Mouse (Mus musculus): Measurements from ENCODE around the gene Cmss1. TPM values are rescaled to one million over a fixed set of nuclear protein-coding genes. Genes with fewer than 3 reads are reported as not detected.

The Cmss1 gene
- total and polyA plus RNA-seq, 2 experiments from 2014 or later, result 12.0 to 43.4 TPM

- no peaks in the 10 kb centered on the region for H3K36me3 ChIP-seq (ENCODE audit: insufficient read depth)
- H3K9ac ChIP-seq, result no peak overlapping the region
- H3K4me1 ChIP-seq (ENCODE audit: insufficient read depth), result no peaks in the 10 kb centered on the region
- TF ChIP-seq CTCF (IDR thresholded peaks at IDR 0.05; ENCODE audit: low read depth), result no peak
- no peak overlapping the region for H3K4me2 ChIP-seq (ENCODE audit: low read depth)
- no peak overlapping the region for H3K4me3 ChIP-seq (ENCODE audit: low read depth, low read length)
- H3K27me3 ChIP-seq (ENCODE audit: insufficient read depth, low read length), result no peaks in the 10 kb centered on the region; the same call in 1 of the 2 replicates
- no peak for DNase-seq
- ATAC-seq, result no peak
- 95% methylated on average over 5 of the region's 5 CpGs for WGBS
- H3K27ac ChIP-seq (ENCODE audit: low read depth, low read length), result no peak overlapping the region
- H3K9me3 ChIP-seq (ENCODE audit: low read length), result no peaks in the 10 kb centered on the region
Measured at GRCm38 (mm10) chr16:57428977-57429376, 177.7 kb downstream of the Cmss1 start.

- ATAC-seq (no peak), DNase-seq (no peak)
- H3K36me3 ChIP-seq (ENCODE audit: insufficient read depth), result no peaks in the 10 kb centered on the region
- TF ChIP-seq CTCF (IDR thresholded peaks at IDR 0.05; ENCODE audit: low read depth), result no peak
- WGBS, result 75% methylated on average over 7 of the region's 7 CpGs
- H3K9me3 ChIP-seq (ENCODE audit: low read length), result no peaks in the 10 kb centered on the region
- no peak overlapping the region for H3K4me2 ChIP-seq (ENCODE audit: low read depth)
- H3K4me3 ChIP-seq (ENCODE audit: low read depth, low read length), result no peak overlapping the region
- no peak overlapping the region for H3K9ac ChIP-seq
- H3K27me3 ChIP-seq (ENCODE audit: insufficient read depth, low read length), result no peaks in the 10 kb centered on the region
- H3K4me1 ChIP-seq (ENCODE audit: insufficient read depth), result no peaks in the 10 kb centered on the region
- H3K27ac ChIP-seq (ENCODE audit: low read depth, low read length), result no peak overlapping the region
Measured at GRCm38 (mm10) chr16:57427516-57428285, 179.0 kb downstream of the Cmss1 start.

GRCm38 (mm10) chr16:57426680-57427079 is 180.0 kb downstream of the Cmss1 start:
- H3K4me2 ChIP-seq (ENCODE audit: low read depth), result no peak overlapping the region
- H3K9ac ChIP-seq, result no peak overlapping the region
- H3K9me3 ChIP-seq (ENCODE audit: low read length), result no peaks in the 10 kb centered on the region
- ATAC-seq, result no peak; the same call in 1 of the 2 replicates
- H3K4me3 ChIP-seq (ENCODE audit: low read depth, low read length), result no peak overlapping the region
- no peaks in the 10 kb centered on the region for H3K27me3 ChIP-seq (ENCODE audit: insufficient read depth, low read length)
- no peak for TF ChIP-seq CTCF (IDR thresholded peaks at IDR 0.05; ENCODE audit: low read depth)
- no peak for DNase-seq
- WGBS, result 71% methylated on average over 10 of the region's 10 CpGs
- H3K4me1 ChIP-seq (ENCODE audit: insufficient read depth), result no peaks in the 10 kb centered on the region
- H3K36me3 ChIP-seq (ENCODE audit: insufficient read depth), result no peaks in the 10 kb centered on the region
- no peak overlapping the region for H3K27ac ChIP-seq (ENCODE audit: low read depth, low read length)

- Histone ChIP-seq H3K4me1 (ENCODE audit: insufficient read depth) (no peaks in the 10 kb centered on the region), H3K36me3 (ENCODE audit: insufficient read depth) (no peaks in the 10 kb centered on the region), H3K4me3 (ENCODE audit: low read depth, low read length) (no peak overlapping the region), H3K27ac (ENCODE audit: low read depth, low read length) (no peak overlapping the region), H3K27me3 (ENCODE audit: insufficient read depth, low read length) (no peaks in the 10 kb centered on the region), H3K9me3 (ENCODE audit: low read length) (no peaks in the 10 kb centered on the region), H3K4me2 (ENCODE audit: low read depth) (no peak overlapping the region), H3K9ac (no peak overlapping the region)
- ATAC-seq (no peak; the same call in 1 of the 2 replicates), DNase-seq (no peak)
- WGBS, result 66% methylated on average over 6 of the region's 6 CpGs
- no peak for TF ChIP-seq CTCF (IDR thresholded peaks at IDR 0.05; ENCODE audit: low read depth)
Measured at GRCm38 (mm10) chr16:57423001-57423800, 183.5 kb downstream of the Cmss1 start.

- H3K36me3 ChIP-seq (ENCODE audit: insufficient read depth), result no peaks in the 10 kb centered on the region
- TF ChIP-seq CTCF (IDR thresholded peaks at IDR 0.05; ENCODE audit: low read depth), result no peak
- H3K9ac ChIP-seq, result no peak overlapping the region
- no peaks in the 10 kb centered on the region for H3K27me3 ChIP-seq (ENCODE audit: insufficient read depth, low read length)
- 68% methylated on average over 7 of the region's 7 CpGs for WGBS
- DNase-seq (no peak), ATAC-seq (no peak)
- no peak overlapping the region for H3K4me3 ChIP-seq (ENCODE audit: low read depth, low read length)
- no peak overlapping the region for H3K4me2 ChIP-seq (ENCODE audit: low read depth)
- H3K4me1 ChIP-seq (ENCODE audit: insufficient read depth), result no peaks in the 10 kb centered on the region
- H3K9me3 ChIP-seq (ENCODE audit: low read length), result no peaks in the 10 kb centered on the region
- H3K27ac ChIP-seq (ENCODE audit: low read depth, low read length), result no peak overlapping the region
Measured at GRCm38 (mm10) chr16:57421680-57422417, 184.8 kb downstream of the Cmss1 start.

GRCm38 (mm10) chr16:57420773-57421556 is 185.7 kb downstream of the Cmss1 start:
- Histone ChIP-seq H3K36me3 (ENCODE audit: insufficient read depth) (no peaks in the 10 kb centered on the region), H3K4me1 (ENCODE audit: insufficient read depth) (no peaks in the 10 kb centered on the region), H3K9me3 (ENCODE audit: low read length) (no peaks in the 10 kb centered on the region), H3K9ac (no peak overlapping the region), H3K4me3 (ENCODE audit: low read depth, low read length) (no peak overlapping the region), H3K27ac (ENCODE audit: low read depth, low read length) (no peak overlapping the region), H3K4me2 (ENCODE audit: low read depth) (no peak overlapping the region), H3K27me3 (ENCODE audit: insufficient read depth, low read length) (no peaks in the 10 kb centered on the region)
- no peak for TF ChIP-seq CTCF (IDR thresholded peaks at IDR 0.05; ENCODE audit: low read depth)
- WGBS, result 53% methylated on average over 8 of the region's 8 CpGs
- DNase-seq, result no peak
- no peak for ATAC-seq

Data from forebrain, postnatal 0 days (tissue).